Mouse (Mus musculus) B cell, adult (primary cell): ENCODE measurements around the gene Fam19a3. TPM values are rescaled to one million over a fixed set of nuclear protein-coding genes. Genes with fewer than 3 reads are reported as not detected.

Source experiments
- total RNA-seq: library from RNA; stranded (reverse); gene quantifications from 4 replicates; pipeline ENCODE4 v1.2.4, GENCODE M21; 2023; ENCODE audit not compliant: inconsistent age

Fam19a3 gene
- total RNA-seq, result not detected in 4 replicates

GRCm38 (mm10) chr3:104781471-104781903 lies at the start of gene Fam19a3:
Gene Fam19a3 (minus strand): TSS chr3:104781840.

GRCm38 (mm10) chr3:104817991-104818748 lies 36.5 kb upstream of the Fam19a3 start, which contains the start of gene Mov10:
Gene Mov10 (minus strand): TSS chr3:104818563.

GRCm38 (mm10) chr3:104788075-104788474 lies 6.4 kb upstream of the Fam19a3 start, which contains the start of gene Rhoc:
Gene Rhoc (plus strand): TSS chr3:104788375.

GRCm38 (mm10) chr3:104780561-104781420 lies 849 bp downstream of the Fam19a3 start, which contains the start of gene Ppm1j:
Gene Ppm1j (plus strand): TSS chr3:104781056.

Other genes with a start within 250 kb of the Fam19a3 start
- gene Slc16a1, start 143.2 kb downstream of the Fam19a3 start, total RNA-seq, result 17.6 to 22.0 TPM (median 19.0 TPM) in 4 replicates
- gene Ppm1j, start 784 bp downstream of the Fam19a3 start, total RNA-seq, result 0.29 to 0.39 TPM in 2 of 4 replicates, not detected in the others
- gene Rhoc, start 6.5 kb upstream of the Fam19a3 start, total RNA-seq, result 0.81 to 2.8 TPM (median 0.86 TPM) in 3 of 4 replicates, not detected in the other
- 22.7 to 31.9 TPM (median 27.0 TPM) in 4 replicates for gene Mov10, start 36.7 kb upstream of the Fam19a3 start, total RNA-seq
- gene St7l, start 82.2 kb upstream of the Fam19a3 start, total RNA-seq, result 18.8 to 21.5 TPM (median 20.2 TPM) in 4 replicates
- gene Capza1, start 82.7 kb upstream of the Fam19a3 start, total RNA-seq, result 126 to 172 TPM (median 163 TPM) in 4 replicates
- gene Wnt2b, start 180.1 kb upstream of the Fam19a3 start, total RNA-seq, result 0.22 TPM in 1 of 4 replicates, not detected in the others